Mouse (Mus musculus): ENCODE data around the gene U2af2.
A peak's percentile ranks its signal among the peaks of the same experiment; 100 is the strongest.

U2af2 gene

DNA sequence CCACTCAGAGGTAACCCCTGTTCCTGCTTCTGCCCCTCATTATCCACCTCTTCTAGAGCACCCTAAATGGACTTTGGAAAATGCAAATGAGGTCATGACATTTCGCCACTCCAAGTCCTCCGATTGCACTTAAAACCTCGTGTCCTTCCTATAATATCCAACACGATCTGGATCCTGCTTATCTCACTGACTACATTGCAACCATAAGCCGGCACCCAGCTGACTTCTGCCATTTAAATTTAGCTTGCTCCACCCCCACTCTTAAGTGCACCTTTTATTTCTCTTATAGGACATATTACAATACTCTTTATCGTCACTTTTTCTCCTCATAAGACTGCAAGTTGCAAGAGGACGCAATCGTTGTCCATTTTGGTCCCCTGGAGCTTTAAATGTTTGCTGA, 24.5 kb upstream of the U2af2 start:
- DNase-seq (ENCODE audit: low spot score in 2 of 2): no peak

DNA sequence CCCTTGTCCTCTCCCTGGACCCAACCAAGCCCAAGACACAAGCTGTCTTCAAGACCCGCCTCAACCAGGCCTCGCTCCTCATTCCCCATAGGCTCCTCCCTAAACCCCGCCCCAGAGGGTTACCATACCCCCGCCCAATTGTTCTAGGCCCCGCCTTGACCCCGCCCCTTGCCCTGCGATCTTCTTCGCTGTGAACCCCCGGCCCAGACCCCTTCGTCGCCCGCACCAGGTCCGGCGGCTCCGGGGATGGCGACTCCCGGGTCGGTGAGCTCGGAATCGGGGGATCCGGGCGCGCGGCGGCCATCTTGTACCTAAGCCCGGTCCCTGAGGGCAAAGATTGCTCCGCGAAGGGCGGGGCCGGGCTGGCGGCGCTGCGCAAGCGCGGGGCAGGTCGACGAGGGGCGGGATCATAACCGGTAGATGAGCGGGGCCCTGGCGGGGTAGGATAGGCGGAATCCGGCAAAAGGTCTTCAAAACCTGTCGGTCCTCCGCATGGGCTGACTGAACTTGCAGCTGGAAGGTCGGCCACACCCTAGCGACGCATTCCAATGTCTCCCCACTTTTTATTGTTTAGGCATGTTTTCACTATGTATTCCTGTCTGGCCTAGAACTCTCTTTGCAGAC, 23.7 kb upstream of the U2af2 start, which contains the start of gene Zfp784:
Zfp784 (minus strand) TSS at position 338 of the 624 bp plus-strand sequence.
- DNase-seq (ENCODE audit: low spot score in 2 of 2): peak; percentile 75 to 93

DNA sequence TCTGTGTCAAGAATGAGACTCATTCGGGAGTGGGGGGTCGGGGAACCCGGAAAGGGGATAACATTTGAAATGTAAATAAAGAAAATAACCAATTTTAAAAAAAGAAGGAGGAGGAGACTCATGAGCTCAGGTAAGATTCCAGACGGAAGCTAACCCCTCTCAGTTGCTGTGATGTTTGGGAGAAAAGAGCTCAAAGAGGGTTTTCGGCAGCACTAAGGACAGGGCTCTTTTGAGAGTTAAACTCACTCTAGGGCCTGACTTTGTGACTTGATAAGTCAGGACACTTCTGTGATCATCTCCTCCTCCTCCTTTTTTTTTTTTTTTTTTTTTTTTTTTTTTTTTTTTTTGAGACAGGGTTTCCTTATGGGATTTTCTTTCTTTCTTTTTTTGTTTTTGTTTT, 23.0 kb upstream of the U2af2 start:
- no peak for DNase-seq (ENCODE audit: low spot score in 2 of 2)

DNA sequence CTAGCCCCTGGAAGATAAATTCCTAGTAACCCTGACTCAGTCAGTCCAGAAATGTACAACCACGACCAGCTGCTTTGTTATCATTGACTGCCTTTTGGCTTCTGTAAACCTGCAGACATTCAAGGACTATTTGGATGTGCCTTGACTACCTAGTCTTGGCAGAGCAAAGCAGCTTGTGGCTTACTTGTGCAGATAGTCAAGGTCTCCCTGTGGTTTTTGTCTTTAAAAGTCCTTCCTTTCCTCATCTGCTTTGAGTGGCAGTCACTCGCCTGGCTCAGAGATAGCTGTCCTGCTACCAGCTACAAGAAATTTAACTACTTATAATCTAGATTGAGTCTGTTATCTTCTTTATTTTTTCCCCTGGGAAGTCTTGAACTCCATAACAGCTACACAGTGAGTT, 17.0 kb upstream of the U2af2 start:
- DNase-seq (ENCODE audit: low spot score in 2 of 2): no peak

DNA sequence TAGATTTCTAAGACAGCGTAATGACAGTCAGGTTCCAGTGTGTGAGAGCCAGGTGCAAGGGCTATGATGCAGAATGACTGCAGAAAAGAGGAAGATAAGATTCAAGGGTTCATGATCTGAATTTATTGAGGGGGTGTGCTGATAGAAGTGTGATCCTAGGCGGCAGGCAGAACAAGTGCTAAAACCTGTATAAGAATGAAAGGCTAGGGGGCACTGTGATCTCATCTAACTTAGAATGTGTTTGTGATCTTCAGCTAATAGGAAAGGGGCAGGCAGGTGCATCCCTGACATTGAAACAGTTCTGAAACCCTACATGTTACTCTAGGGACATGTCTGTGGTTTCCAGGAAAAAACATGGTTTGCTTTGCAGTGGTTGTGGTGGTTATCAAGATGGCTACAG, 15.8 kb upstream of the U2af2 start:
- DNase-seq (ENCODE audit: low spot score in 2 of 2): no peak

DNA sequence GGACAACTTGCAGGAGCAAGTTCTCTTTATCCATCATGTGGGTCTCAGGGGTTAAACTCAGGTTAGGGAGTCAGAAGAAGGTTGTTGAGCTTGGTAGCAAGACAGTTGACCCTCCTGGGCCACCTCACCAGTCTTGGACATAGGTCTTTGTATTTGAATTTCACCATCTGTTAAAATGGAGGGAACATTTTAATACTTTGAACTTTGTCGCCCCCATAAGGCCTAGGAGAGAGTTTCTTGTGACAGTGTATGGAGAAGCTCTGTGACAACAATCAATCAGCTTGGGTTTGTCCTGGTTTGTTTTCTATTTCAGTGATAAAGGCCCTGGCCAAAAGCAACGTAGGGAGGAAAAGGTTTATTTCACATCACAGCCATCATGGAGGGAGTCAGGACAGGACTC, 14.6 kb upstream of the U2af2 start:
- no peak for DNase-seq (ENCODE audit: low spot score in 2 of 2)

DNA sequence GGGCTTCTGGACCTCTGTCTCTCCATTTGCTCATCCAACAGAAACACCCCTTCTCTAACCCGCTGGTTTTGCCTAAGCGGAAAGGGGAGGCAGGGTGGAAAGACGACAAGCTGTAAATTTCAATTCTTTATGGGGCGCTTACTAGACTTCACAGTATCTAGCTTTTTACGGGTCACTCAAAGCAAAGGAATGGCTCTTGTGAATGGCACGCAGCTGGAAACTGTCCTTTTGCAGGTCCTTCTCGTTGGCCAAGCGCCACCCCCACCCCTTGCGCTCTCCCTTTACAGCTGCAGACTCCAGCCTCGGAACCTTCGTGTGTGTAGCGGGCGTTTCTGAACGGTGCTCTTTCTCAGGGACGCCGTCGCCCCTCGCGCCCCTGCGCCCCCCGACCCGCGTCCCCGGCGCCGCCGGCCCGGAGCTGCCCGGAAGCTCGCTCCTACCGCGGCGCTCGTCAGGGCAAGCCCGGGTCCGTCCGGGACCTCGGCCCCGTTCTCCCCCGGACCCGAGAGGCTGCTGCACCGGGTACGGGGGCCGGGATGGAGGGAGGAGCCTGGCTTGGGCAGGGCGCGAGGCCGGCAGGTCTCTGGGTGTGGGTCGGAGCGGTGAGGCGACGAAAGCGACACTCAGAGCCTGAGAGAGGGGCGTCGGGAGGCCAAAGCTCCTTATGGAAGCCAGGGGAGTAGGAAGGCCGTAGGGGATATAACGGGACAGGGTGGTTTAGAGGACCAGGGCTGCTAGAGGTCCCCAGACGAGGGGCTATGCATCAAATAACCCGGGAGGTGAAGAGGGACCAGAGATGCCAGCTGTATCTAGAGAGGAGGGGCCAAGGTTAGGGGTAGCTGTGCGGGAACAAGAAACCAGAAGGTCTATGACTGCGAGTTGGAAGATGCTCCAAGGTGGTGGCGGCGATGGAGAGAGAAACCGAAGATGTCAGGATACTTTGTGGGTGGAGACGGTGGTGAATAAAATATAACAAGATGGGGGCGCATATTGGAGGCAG, 10.4 kb upstream of the U2af2 start, which contains the start of gene Zfp580:
Zfp580 (plus strand) TSS at position 346 of the 1,000 bp plus-strand sequence.
- DNase-seq (ENCODE audit: low spot score in 2 of 2): peak in 1 of 2 experiments; percentile 65

DNA sequence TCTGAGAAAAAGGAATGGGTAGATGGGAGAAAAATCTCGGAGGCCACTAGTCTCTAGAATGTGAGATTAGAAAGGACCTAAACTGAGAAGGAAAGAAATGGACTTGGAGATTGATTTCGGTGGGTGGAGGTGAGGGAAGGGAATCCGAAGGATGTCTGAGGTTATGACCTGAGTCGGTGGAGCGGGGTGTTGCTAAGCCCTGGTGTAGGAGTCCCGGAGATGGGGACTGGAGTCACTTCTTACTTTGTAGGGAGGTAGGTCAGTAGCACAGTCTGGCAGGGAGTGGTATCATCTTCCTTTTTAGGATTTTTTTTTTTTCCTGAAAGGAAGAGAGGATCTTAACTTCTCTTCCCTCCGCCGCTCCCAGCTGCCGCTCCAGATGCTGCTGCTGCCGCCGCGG, 9.5 kb upstream of the U2af2 start:
- no peak for DNase-seq (ENCODE audit: low spot score in 2 of 2)

DNA sequence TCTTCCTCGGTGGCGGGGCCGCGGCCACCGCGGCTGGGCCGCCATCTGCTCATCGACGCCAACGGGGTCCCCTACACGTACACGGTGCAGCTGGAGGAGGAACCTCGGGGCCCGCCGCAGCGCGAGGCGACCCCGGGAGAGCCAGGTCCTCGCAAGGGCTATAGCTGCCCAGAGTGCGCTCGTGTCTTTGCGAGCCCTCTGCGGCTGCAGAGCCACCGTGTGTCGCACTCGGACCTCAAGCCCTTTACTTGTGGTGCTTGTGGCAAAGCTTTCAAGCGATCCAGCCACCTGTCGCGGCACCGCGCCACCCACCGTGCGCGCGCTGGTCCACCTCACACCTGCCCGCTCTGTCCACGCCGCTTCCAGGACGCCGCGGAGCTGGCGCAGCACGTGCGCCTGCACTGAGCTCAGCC, 9.0 kb upstream of the U2af2 start:
- DNase-seq (ENCODE audit: low spot score in 2 of 2): no peak

DNA sequence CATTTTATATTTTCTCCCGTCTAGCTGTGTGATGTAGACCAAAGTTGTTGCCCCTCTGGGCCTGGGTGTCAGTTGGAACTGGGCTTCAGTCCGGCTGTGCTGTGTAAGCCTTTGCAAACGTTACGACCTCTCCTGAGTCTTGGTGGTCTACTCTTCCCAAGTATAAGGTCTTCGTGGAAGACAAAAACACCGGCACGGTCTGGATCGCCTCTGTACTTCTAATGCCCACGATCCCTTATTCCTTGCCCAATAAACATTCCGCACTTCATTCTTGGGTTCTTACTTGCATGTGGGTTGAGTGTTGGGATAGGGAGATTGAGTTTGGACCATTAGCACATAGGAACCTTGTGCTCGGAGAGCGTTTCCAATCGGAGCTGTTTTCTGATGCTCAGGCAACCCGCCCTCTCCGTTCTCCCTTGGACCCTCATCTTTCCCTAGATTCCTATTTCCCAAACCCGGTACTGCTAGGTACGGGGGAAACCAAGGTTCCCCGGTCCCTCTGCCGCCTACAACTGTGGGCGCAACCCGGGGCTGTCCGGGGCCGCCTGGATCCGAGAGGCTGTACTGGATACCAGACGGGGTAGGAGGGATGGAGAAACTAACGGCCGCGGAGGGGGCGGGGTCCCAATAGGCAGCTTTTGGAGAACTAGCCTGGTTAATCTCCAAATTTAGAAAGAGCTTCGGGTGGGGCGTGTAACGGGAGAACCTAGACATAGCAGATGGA, 8.3 kb upstream of the U2af2 start:
- no peak for DNase-seq (ENCODE audit: low spot score in 2 of 2)

DNA sequence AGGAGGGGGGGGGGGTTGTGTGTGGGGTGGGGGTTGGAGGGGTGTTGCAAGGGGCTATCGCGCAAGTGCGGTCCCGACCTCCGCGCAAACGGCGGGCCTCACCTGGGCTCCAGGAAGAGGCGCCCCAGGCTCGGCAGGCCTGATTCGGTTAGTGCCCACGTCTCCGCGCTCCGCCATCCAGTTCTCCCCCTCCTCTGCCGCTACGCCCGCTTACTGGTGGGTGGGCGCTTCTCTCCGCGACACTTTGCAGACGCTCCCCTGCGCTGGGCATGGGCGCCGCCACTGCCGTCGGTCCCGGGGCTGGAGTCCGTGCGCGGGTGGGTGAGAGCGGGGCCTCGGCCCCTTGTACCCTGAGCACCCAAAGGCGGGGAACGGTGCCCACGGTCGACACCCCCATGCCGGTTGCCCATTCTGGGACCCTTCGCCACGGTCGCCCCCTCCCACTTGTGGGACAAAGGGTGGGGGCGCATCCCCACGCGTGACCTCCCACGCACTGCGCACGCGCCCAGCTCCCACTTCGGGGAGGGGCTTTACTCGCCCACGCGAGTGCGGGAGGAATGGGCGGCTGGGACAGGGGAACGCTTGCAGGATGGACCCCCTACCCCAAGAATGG, 5.2 kb upstream of the U2af2 start:
- DNase-seq (ENCODE audit: low spot score in 2 of 2): no peak

DNA sequence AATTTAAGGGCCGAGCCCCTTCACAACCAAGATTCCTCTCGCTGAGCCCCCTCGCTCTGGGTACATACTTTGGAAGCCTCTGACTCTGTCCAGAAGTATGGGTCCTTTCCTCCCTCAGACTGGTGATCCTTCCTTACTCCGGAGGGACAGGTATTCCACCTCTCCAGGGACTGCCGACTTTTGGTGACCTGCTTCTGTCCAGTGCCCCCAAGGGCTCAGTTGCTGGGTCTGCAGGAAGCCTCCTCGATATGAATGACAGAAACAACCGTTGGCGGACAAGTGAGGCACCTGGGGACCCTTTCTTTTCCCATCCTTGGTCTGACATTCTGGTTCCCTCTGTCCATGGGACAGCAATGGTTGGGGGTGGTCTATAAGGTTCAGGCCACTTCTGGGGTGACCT, 4.6 kb upstream of the U2af2 start:
- no peak for DNase-seq (ENCODE audit: low spot score in 2 of 2)

DNA sequence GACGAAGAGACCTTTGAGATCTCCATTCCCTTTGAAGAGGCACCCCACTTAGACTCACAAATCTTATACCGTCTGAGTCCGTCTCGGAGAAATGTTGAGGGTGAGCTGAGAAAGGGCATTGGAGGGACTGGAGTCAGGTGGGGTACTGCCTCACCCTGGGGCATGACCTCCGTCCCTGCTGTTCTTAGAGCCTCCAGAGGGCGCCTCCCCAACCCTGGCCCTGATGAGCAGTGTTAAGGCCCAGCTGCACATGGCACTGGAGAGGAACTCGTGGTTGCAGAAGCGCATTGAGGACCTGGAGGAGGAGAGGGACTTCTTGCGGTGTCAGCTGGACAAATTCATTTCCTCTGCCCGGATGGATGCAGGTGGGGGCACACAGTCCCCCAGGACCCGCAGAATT, 4.1 kb upstream of the U2af2 start:
- no peak for DNase-seq (ENCODE audit: low spot score in 2 of 2)

DNA sequence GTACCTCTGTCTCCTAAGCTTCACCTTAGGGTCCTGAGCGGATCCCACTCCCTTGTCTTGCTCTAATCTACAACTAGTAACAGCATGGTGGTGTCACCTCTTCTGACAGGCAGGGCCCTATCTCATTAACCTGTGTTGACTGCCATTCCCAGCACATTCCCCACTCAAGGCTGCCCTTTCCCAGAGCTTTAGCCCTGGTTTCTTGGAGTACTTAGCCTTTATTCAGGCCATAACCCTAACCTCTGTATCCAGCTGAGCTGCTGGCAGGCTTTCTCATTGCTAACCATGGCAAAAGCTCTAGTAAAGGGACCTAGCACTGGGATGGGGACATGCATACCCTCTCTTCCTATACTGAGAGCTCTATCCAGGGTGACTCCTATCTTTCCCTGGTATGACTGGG, 3.3 kb upstream of the U2af2 start:
- DNase-seq (ENCODE audit: low spot score in 2 of 2): no peak

DNA sequence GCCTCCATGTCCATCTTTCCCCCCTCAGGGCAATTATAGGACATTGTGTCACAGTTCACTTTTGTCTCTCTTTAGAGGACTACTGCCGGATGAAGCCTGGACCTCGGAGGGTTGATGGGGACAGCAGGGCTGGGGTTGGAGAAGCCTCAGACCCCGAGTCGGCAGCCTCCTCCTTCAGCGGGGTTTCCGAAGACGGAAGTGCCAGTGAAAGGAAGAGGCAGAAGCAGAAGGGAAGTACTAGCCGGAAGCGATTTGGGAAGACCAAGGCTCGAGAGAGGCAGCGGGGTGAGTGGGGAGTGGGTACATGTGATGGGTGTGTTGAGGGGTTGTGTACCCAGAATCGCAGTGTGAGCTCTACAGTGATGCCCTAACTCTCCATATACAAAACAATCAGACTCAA, 2.5 kb upstream of the U2af2 start:
- DNase-seq (ENCODE audit: low spot score in 2 of 2): no peak

DNA sequence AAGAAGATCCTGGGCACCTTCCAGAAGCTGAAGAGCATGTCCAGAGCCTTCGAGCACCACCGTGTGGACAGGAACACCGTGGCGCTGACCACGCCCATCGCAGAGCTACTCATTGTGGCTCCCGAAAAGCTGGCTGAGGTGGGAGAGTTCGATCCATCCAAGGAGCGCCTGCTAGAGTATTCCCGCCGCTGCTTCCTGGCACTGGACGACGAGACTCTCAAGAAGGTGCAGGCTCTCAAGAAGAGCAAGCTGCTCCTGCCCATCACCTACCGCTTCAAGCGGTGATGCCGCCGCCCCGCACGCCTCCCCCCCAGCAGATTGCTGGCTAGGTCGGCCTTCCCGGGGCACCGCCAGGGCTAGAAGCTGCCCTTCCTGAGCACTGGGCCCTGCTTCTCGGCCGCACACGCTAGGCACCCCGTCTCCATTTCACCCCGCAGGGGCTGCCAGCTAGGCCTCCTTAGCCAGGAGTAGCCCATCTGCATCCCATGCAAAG, 1.7 kb upstream of the U2af2 start:
- DNase-seq (ENCODE audit: low spot score in 2 of 2): peak in 1 of 2 experiments; percentile 81

DNA sequence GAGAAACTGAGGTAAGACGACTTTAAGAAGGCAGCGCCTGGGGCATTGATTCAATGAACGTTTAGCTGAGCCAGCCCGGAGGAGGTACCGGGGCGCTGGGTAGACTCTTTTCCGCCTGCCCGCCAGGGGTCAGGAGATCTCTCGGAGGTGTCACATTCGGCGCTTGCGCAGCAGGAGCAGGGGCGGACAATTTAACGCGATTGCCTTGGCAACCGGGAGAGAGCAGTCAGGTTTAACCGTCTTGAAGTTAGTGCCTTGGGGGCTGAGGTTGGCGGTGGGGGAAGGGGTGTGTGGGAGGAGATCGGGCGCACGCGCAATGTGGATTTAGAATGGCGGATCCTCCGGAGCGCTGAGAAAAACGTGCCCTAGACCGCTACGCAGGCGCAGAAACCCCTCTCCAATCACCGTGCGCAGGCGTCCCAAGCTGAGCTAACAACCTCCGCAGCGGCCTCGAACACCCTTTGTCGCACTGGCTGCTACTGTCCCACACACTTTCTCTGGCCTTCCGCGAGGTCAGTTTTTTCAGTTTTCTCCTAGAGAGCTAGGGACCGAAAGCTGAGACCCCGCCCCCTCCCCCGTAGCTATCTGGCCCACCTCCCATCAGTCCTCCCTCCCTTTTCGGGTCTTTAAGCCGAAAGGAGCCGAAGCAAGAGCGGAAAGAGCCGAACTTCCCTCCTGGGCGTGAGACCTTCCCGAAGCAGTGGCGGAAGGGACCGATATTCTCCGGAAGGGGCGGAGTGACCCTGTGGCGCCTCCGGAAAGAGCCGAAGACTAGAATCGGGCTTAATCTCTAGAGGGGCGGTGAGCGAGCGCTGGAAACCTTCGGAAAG, 784 bp upstream of the U2af2 start:
- peak; percentile 96 to 99 for DNase-seq (ENCODE audit: low spot score in 2 of 2)

DNA sequence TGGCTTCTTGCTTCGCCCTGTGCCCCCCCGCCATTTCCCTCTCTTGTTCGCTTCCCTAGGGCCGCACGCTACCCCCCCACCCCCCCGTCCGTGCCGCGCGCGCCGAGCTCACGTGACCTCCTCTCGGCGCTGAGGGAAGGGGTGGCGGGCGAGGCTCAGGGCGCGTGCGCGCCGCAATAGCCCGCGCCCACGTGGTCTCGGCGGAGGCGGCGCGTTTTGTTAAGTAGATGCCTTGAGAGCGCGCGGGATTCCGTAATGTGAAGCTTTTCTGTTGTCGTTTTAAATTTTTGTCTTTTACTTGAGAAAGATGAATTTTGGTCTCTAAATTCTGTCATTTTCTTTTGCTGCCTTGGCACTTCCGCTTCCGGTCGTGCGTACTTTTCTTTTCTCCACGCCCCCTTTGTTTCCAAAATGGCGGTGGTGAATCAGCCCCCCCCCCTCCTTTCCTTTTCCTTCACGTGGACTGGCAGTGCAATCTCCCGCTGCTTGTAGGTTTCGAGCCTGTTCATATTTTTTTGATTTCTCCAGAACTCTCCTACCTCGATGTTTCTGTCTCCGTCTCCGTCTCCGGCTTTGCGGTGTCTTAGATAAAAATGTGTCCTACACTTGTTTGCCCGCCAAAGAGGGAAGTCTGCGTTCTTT, 538 bp downstream of the U2af2 start:
- DNase-seq (ENCODE audit: low spot score in 2 of 2): no peak

DNA sequence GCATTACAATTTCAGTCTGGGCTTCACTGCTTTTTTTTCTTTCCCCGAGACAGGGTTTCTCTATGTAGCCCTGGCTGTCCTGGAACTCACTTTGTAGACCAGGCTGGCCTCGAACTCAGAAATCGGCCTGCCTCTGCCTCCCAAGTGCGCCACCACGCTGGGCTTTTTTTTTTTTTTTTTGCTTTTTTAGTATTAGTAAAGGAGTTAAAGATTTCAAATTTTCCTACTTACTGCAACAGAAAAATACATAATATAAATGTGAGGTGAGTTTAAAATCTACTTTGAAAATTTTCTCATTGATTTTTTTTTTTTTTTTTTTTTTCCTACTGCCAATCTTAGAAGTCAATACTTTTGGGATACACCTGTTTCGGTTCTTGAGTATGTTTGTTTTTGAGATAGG, 2.9 kb downstream of the U2af2 start:
- no peak for DNase-seq (ENCODE audit: low spot score in 2 of 2)

DNA sequence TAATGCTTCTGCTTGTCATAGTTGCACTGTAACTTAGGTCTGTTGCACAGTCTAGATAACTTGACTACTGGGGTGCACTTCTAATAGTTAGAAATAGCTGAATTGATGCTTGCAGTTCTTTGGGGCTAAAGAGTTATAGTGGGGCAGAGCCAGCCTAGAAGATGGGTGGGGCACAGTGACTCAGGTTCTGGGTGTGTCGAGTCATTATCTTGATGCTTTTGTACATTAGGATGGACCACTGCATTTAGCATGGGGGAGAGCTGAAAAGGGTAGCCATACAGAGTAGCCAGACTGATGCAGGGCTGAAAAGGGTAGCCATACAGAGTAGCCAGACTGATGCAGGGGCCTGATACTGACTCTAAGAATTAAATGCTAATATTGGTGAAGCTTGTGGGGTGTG, 11.6 kb downstream of the U2af2 start:
- no peak for DNase-seq (ENCODE audit: low spot score in 2 of 2)
